Mouse (Mus musculus): Measurements from ENCODE around the gene Toe1.

Gene Toe1

DNA sequence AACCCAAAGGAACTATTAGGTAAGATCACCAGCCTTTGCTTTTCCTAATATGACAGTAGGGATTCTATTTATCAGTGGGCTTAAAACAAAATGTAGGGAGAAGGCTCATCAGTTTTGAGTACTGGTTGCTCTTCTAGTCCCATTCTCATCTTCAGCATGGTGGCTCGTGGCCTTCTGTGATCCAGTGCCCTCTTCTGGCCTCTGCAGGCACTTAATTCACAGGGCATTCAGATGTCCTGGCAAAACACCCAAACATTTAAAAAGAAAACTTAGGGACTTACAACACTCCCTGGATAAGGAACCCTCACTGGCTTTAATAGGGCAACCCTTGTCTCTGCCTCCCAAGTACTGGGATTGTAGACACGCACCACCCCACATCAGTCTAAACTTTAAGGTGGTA, 13.2 kb downstream of the Toe1 start:
- no peak for DNase-seq (ENCODE audit: low read depth, low spot score)

DNA sequence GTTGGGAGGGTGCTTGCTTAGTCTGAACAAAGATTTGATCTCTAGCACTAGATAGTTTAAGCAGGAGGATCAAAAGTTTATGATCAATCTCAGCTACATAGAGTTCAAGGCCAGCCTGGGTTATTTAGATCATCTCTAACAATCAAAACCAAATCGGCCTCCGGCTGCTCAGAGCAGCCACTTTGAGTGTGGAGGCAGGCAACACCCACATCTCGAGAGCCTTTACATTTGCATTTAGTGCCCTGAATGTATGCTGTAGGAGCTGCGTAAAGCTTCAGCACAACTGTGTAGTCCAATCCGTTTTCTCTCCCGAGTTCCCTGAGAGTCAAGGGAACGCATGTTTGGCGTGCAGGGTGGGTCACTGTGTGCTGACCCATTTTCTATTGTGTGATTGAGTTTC, 15.0 kb downstream of the Toe1 start:
- no peak for DNase-seq (ENCODE audit: low read depth, low spot score)

- DNase-seq (ENCODE audit: low read depth, low spot score): peak; percentile 82
These were observed 18.5 kb downstream of the Toe1 start for GRCm38 (mm10) chr4:116788956-116789355.

GRCm38 (mm10) chr4:116787985-116788760, 19.3 kb downstream of the Toe1 start:
- DNase-seq (ENCODE audit: low read depth, low spot score): no peak

GRCm38 (mm10) chr4:116786587-116786986, 20.9 kb downstream of the Toe1 start:
- no peak for DNase-seq (ENCODE audit: low read depth, low spot score)

DNA sequence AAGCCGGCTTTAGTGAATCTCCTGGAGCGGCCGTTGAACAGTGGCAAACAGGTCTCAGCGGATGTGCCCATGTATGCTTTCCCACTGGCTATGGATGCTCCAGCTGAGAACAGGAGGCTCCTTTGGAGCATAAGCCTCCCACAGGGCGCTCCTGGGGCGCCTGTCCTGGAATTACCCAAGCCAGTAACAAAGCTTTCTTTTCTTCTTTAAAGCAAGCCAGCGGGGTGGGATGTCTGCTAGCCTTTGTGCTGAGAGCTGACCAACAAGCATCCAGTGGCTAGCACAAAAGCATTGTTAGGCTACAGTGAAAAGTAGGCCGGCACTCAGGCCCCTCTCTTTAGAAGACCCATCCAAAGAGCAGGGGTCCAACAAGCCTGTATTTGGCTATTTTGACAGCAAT, 25.3 kb downstream of the Toe1 start:
- no peak for DNase-seq (ENCODE audit: low read depth, low spot score)

- DNase-seq (ENCODE audit: low read depth, low spot score): no peak
These were observed 26.1 kb downstream of the Toe1 start for GRCm38 (mm10) chr4:116781366-116781765.

DNA sequence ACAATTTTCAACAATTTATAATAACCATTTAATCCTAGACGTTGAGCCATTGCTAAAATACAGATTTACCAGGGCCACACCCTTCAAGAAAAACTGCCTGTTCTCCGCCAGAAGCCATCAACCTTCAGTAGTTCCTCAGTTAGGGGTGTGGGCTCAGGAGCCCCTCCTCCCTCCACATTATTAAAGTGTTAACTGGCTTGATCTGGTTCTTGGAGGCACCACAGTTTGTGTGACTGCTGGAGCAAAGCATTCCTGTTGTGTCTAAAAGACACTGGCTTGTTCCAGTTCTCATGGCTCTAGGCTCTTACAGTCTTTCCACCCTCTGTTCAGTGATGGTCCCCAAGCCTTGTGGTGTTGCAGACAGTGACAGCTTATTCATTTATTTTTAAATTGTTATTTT, 26.9 kb downstream of the Toe1 start:
- no peak for DNase-seq (ENCODE audit: low read depth, low spot score)

DNA sequence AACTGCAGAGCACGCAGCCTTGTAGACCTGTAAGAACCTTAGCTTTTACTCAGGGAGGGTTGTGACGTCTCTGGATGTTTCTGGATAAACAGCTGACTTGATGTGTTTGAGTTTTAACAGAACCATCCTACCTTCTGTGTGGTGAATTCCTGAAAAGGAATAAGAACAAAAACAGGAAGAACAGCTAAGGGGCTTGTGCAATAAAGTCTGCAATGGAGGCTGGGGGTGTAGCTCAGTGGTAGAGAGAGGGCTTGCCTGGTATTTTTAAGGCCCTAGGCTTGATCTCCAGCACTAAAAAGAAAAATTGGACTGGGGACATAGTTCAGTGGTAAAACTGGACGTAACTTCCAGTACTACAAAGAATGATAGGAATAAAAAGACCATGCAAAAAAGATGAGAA, 30.4 kb downstream of the Toe1 start:
- DNase-seq (ENCODE audit: low read depth, low spot score): no peak

DNA sequence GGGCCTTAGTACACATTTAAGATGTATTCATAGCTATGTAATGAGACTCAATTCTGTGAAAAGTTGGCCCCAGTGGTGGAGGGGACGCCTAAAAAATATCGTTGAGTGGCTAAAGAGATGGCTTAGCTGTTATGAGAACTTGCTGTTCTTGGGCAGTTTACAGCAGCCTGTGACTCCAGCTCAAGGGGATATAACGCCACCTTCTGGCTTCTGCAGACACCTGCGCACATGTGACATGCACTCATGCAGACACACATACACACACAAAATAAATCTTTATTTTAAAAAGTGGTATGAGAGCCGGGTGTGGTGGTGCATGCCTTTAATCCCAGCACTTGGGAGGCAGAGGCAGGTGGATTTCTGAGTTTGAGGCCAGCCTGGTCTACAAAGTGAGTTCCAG, 31.0 kb downstream of the Toe1 start:
- no peak for DNase-seq (ENCODE audit: low read depth, low spot score)

DNA sequence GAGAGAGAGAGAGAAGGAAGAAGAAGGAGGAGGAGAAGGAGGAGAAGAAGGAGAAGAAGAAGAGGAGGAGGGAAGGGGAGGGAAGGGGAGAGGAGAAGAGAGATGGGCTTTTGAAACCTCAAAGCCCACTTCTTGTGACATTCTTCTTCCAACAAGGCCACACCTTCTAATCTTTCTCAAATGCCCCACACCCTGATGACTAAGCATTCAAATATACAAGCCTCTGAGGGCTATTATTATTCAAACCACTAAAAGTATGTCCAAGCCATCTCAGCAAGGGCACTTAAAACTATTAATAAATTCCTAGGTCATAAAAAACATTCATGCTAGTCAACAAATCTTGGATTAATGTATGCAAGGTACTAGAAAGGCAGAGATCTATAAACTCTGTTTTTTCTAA, 38.4 kb downstream of the Toe1 start:
- no peak for DNase-seq (ENCODE audit: low read depth, low spot score)

GRCm38 (mm10) chr4:116768510-116768909, 38.9 kb downstream of the Toe1 start:
- DNase-seq (ENCODE audit: low read depth, low spot score): no peak

- no peak for DNase-seq (ENCODE audit: low read depth, low spot score)
These were observed 43.4 kb downstream of the Toe1 start for GRCm38 (mm10) chr4:116764001-116764400.

DNA sequence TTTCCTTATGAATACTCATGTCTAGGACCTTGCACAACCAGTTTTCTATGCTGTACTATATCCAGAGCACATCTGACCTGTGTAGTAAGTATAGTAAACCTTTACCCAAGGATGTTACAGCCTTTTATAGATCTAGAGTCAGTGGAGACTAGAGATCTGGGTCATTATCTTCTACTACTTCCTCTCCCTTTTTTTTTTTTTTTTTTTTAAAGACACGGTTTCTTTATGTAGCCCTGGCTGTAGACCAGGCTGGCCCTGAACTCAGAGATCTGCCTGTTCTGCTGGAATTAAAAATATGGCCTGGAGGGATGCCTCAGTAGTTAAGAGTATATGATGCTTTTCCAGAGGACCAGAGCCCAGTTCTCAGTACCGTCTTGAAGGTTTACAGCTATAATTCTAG, 45.5 kb downstream of the Toe1 start:
- no peak for DNase-seq (ENCODE audit: low read depth, low spot score)

- no peak for DNase-seq (ENCODE audit: low read depth, low spot score)
These were observed 57.7 kb downstream of the Toe1 start for GRCm38 (mm10) chr4:116749750-116750149.

All from CD4-positive helper T cell, adult 2 months (primary cell).